Mouse (Mus musculus): ENCODE results near the gene Slc29a4. TPM values are rescaled to one million over a fixed set of nuclear protein-coding genes. Genes with fewer than 3 reads are reported as not detected.

Gene Slc29a4
- polyA plus RNA-seq (2015; fragmentation: Nextera tagmentation; extraction: Ambion mirVana), result 50.9 and 54.0 TPM in 2 replicates

- peak within 1 kb of the TSS; percentile 30; the same call in 1 of the 2 replicates for H3K9ac ChIP-seq
- H3K4me1 ChIP-seq, result peaks cover 22% of the 10 kb centered on the region
- no peak within 1 kb of the TSS for H3K4me3 ChIP-seq
- ATAC-seq, result peak; percentile 71; the same call in 1 of the 2 replicates
- H3K27me3 ChIP-seq, result no peaks in the 10 kb centered on the region
- peak within 1 kb of the TSS; percentile 25 for H3K4me2 ChIP-seq
- 52% methylated on average over 13 of the region's 14 CpGs for WGBS
- no peaks in the 10 kb centered on the region for H3K9me3 ChIP-seq (replicated peaks)
- H3K27ac ChIP-seq, result peak within 1 kb of the TSS; percentile 44; the same call in 1 of the 2 replicates
- no peaks in the 10 kb centered on the region for H3K36me3 ChIP-seq (ENCODE audit: poor library complexity, severe bottlenecking)
These were observed at the start of gene Slc29a4 for GRCm38 (mm10) chr5:142692248-142692647. Gene Slc29a4 (plus strand): TSS chr5:142692512.

GRCm38 (mm10) chr5:142648162-142648561, 44.1 kb upstream of the Slc29a4 start:
- 74% methylated on average over 7 of the region's 7 CpGs for WGBS
- Histone ChIP-seq H3K9ac (no peak overlapping the region), H3K4me3 (no peak overlapping the region), H3K36me3 (ENCODE audit: poor library complexity, severe bottlenecking) (0 out of 2 replicates have a peak, but pooled peaks cover 13% of the 10 kb centered on the region), H3K9me3 (replicated peaks) (no peaks in the 10 kb centered on the region), H3K27ac (no peak overlapping the region), H3K4me1 (no peaks in the 10 kb centered on the region), H3K4me2 (no peak overlapping the region), H3K27me3 (no peaks in the 10 kb centered on the region)
- no peak for ATAC-seq

- 92% methylated on average over 4 of the region's 4 CpGs for WGBS
- Histone ChIP-seq H3K4me2 (no peak overlapping the region), H3K27me3 (no peaks in the 10 kb centered on the region), H3K9me3 (replicated peaks) (no peaks in the 10 kb centered on the region), H3K4me1 (no peaks in the 10 kb centered on the region), H3K27ac (no peak overlapping the region), H3K9ac (no peak overlapping the region), H3K36me3 (ENCODE audit: poor library complexity, severe bottlenecking) (0 out of 2 replicates have a peak, but pooled peaks cover 6% of the 10 kb centered on the region), H3K4me3 (no peak overlapping the region)
- no peak for ATAC-seq
These were observed 42.8 kb upstream of the Slc29a4 start for GRCm38 (mm10) chr5:142649460-142650050.

- Histone ChIP-seq H3K4me2 (no peak overlapping the region), H3K4me1 (no peaks in the 10 kb centered on the region), H3K27ac (no peak overlapping the region), H3K27me3 (no peaks in the 10 kb centered on the region), H3K36me3 (ENCODE audit: poor library complexity, severe bottlenecking) (peaks cover 4% of the 10 kb centered on the region; the same call in 1 of the 2 replicates), H3K9me3 (replicated peaks) (no peaks in the 10 kb centered on the region), H3K9ac (no peak overlapping the region), H3K4me3 (no peak overlapping the region)
- WGBS, result 71% methylated on average over 3 of the region's 3 CpGs
- no peak for ATAC-seq
These were observed 41.9 kb upstream of the Slc29a4 start for GRCm38 (mm10) chr5:142650390-142650789.

- H3K4me1 ChIP-seq, result no peaks in the 10 kb centered on the region
- no peak overlapping the region for H3K27ac ChIP-seq
- ATAC-seq, result no peak
- H3K9me3 ChIP-seq (replicated peaks), result no peaks in the 10 kb centered on the region
- H3K4me2 ChIP-seq, result no peak overlapping the region
- H3K9ac ChIP-seq, result no peak overlapping the region
- peaks cover 8% of the 10 kb centered on the region for H3K36me3 ChIP-seq (ENCODE audit: poor library complexity, severe bottlenecking)
- no peaks in the 10 kb centered on the region for H3K27me3 ChIP-seq
- H3K4me3 ChIP-seq, result no peak overlapping the region
- 86% methylated on average over 6 of the region's 6 CpGs for WGBS
These were observed 41.4 kb upstream of the Slc29a4 start for GRCm38 (mm10) chr5:142650794-142651497.

GRCm38 (mm10) chr5:142652266-142652665, 40.0 kb upstream of the Slc29a4 start:
- H3K9ac ChIP-seq, result no peak overlapping the region
- peaks cover 21% of the 10 kb centered on the region for H3K36me3 ChIP-seq (ENCODE audit: poor library complexity, severe bottlenecking)
- no peak overlapping the region for H3K4me2 ChIP-seq
- H3K27ac ChIP-seq, result no peak overlapping the region
- 77% methylated on average over 4 of the region's 4 CpGs for WGBS
- no peak for ATAC-seq
- H3K9me3 ChIP-seq (replicated peaks), result no peaks in the 10 kb centered on the region
- H3K4me3 ChIP-seq, result no peak overlapping the region
- no peaks in the 10 kb centered on the region for H3K27me3 ChIP-seq
- no peaks in the 10 kb centered on the region for H3K4me1 ChIP-seq

- Histone ChIP-seq H3K4me2 (no peak overlapping the region), H3K9ac (no peak overlapping the region), H3K9me3 (replicated peaks) (no peaks in the 10 kb centered on the region), H3K4me1 (no peaks in the 10 kb centered on the region), H3K36me3 (ENCODE audit: poor library complexity, severe bottlenecking) (peaks cover 99% of the 10 kb centered on the region), H3K27ac (no peak overlapping the region), H3K27me3 (no peaks in the 10 kb centered on the region), H3K4me3 (no peak overlapping the region)
- WGBS, result 91% methylated on average over 7 of the region's 7 CpGs
- ATAC-seq, result no peak
These were observed 31.5 kb upstream of the Slc29a4 start for GRCm38 (mm10) chr5:142660656-142661434.

- Histone ChIP-seq H3K27ac (no peak overlapping the region), H3K4me2 (no peak overlapping the region), H3K4me3 (no peak overlapping the region), H3K27me3 (no peaks in the 10 kb centered on the region), H3K36me3 (ENCODE audit: poor library complexity, severe bottlenecking) (peaks cover 85% of the 10 kb centered on the region), H3K9ac (no peak overlapping the region), H3K9me3 (replicated peaks) (no peaks in the 10 kb centered on the region), H3K4me1 (no peaks in the 10 kb centered on the region)
- ATAC-seq, result no peak
- WGBS, result 39% methylated on average over 3 of the region's 3 CpGs
These were observed 24.4 kb upstream of the Slc29a4 start for GRCm38 (mm10) chr5:142667921-142668320.

GRCm38 (mm10) chr5:142668556-142669263, 23.6 kb upstream of the Slc29a4 start:
- Histone ChIP-seq H3K9ac (no peak overlapping the region), H3K27ac (no peak overlapping the region), H3K4me2 (no peak overlapping the region), H3K27me3 (no peaks in the 10 kb centered on the region), H3K36me3 (ENCODE audit: poor library complexity, severe bottlenecking) (peaks cover 77% of the 10 kb centered on the region), H3K4me3 (no peak overlapping the region), H3K4me1 (no peaks in the 10 kb centered on the region), H3K9me3 (replicated peaks) (no peaks in the 10 kb centered on the region)
- WGBS, result 90% methylated on average over 11 of the region's 11 CpGs
- ATAC-seq, result no peak

- 80% methylated on average over 7 of the region's 7 CpGs for WGBS
- H3K9me3 ChIP-seq (replicated peaks), result no peaks in the 10 kb centered on the region
- ATAC-seq, result no peak
- no peak overlapping the region for H3K9ac ChIP-seq
- no peaks in the 10 kb centered on the region for H3K27me3 ChIP-seq
- no peak overlapping the region for H3K27ac ChIP-seq
- peaks cover 67% of the 10 kb centered on the region for H3K36me3 ChIP-seq (ENCODE audit: poor library complexity, severe bottlenecking)
- H3K4me1 ChIP-seq, result no peaks in the 10 kb centered on the region
- H3K4me2 ChIP-seq, result no peak overlapping the region
- no peak overlapping the region for H3K4me3 ChIP-seq
These were observed 22.6 kb upstream of the Slc29a4 start for GRCm38 (mm10) chr5:142669726-142670125.

- Histone ChIP-seq H3K27ac (no peak overlapping the region), H3K4me2 (no peak overlapping the region), H3K27me3 (no peaks in the 10 kb centered on the region), H3K4me1 (no peaks in the 10 kb centered on the region), H3K36me3 (ENCODE audit: poor library complexity, severe bottlenecking) (peaks cover 34% of the 10 kb centered on the region), H3K9me3 (replicated peaks) (no peaks in the 10 kb centered on the region), H3K4me3 (no peak overlapping the region), H3K9ac (no peak overlapping the region)
- ATAC-seq, result 0 out of 2 replicates have a peak, but pooled peaks have one; percentile 30
- 22% methylated on average over 5 of the region's 5 CpGs for WGBS
These were observed 19.2 kb upstream of the Slc29a4 start for GRCm38 (mm10) chr5:142673082-142673481.

All from forebrain, embryonic 13.5 days (tissue).